Mouse (Mus musculus) embryonic facial prominence, embryonic 14.5 days (tissue): ENCODE data around the gene Ninj2. TPM values are rescaled to one million over a fixed set of nuclear protein-coding genes. Genes with fewer than 3 reads are reported as not detected.

Source experiments
- ATAC-seq: fragments of 200-750 bp; cut with Nextera tagmentation; 2 replicates; pipeline ENCODE4 v1.8.0; 2017; ENCODE audit warnings: low read depth, moderate number of reproducible peaks, moderate TSS enrichment
- DNase-seq: peaks from one replicate; pipeline ENCODE4 v3.0.0-alpha.2; 2015; ENCODE audit warnings: low spot score
- H3K27ac ChIP-seq: fragments of 300-500 bp; sonication (generic); replicated peaks from 2 replicates; pipeline ENCODE4 v1.5.1; 2014; ENCODE audit warnings: low read depth, mild to moderate bottlenecking, low read length, moderate library complexity
- H3K27me3 ChIP-seq: fragments of 300-500 bp; sonication (generic); replicated peaks from 2 replicates; pipeline ENCODE4 v1.6.1; 2014; ENCODE audit warnings: low read length; ENCODE audit not compliant: control insufficient read depth, insufficient read depth
- H3K36me3 ChIP-seq: fragments of 300-500 bp; sonication (generic); 2 replicates; pipeline ENCODE4 v1.6.1; 2014; ENCODE audit warnings: low read length, mixed read lengths; ENCODE audit not compliant: control insufficient read depth, insufficient read depth
- H3K4me1 ChIP-seq: fragments of 300-500 bp; sonication (generic); 2 replicates; pipeline ENCODE4 v1.6.1; 2014; ENCODE audit warnings: antibody characterized with exemption, low read length; ENCODE audit not compliant: control insufficient read depth, insufficient read depth
- H3K4me2 ChIP-seq: fragments of 300-500 bp; sonication (generic); 2 replicates; pipeline ENCODE4 v1.6.1; 2014; ENCODE audit warnings: low read depth, mild to moderate bottlenecking, low read length, moderate library complexity, mixed read lengths
- H3K4me3 ChIP-seq: fragments of 300-500 bp; sonication (generic); 2 replicates; pipeline ENCODE4 v1.5.1; 2014; ENCODE audit warnings: low read depth, mild to moderate bottlenecking, low read length
- H3K9ac ChIP-seq: fragments of 300-500 bp; sonication (generic); 2 replicates; pipeline ENCODE4 v1.6.1; 2014; ENCODE audit warnings: low read depth, mild to moderate bottlenecking, low read length, moderate library complexity, mixed read lengths
- H3K9me3 ChIP-seq: fragments of 300-500 bp; sonication (generic); 2 replicates; pipeline ENCODE4 v1.6.1; 2016; ENCODE audit warnings: low read length; ENCODE audit not compliant: control insufficient read depth
- WGBS: fragments of 180-500 bp; shearing (Covaris S2); extraction: QIAGEN DNeasy Blood & Tissue Kit; methylation state at CpG from one replicate; pipeline ENCODE4 v1.1.7; 2014; 5-methylcytosine and 5-hydroxymethylcytosine counted together
- polyA plus RNA-seq: library from polyadenylated mRNA; unstranded; fragments of >200 nt; fragmentation: Nextera tagmentation; extraction: Ambion mirVana; gene quantifications from 2 replicates; pipeline ENCODE4 v1.2.1, GENCODE M21; 2014

Gene Ninj2
- polyA plus RNA-seq, 1 experiment from 2014 or later: 0.61 TPM

GRCm38 (mm10) chr6:120182160-120182559 lies 89.0 kb downstream of the Ninj2 start:
- 85% methylated on average over 5 of the region's 5 CpGs for WGBS

GRCm38 (mm10) chr6:120183771-120184170 lies 90.6 kb downstream of the Ninj2 start:
- Histone ChIP-seq H3K4me2 (no peak overlapping the region), H3K27me3 (no peaks in the 10 kb centered on the region), H3K4me1 (peaks cover 10% of the 10 kb centered on the region), H3K27ac (no peak overlapping the region), H3K4me3 (no peak overlapping the region), H3K9ac (no peak overlapping the region), H3K36me3 (no peaks in the 10 kb centered on the region), H3K9me3 (no peaks in the 10 kb centered on the region)
- DNase-seq (no peak), ATAC-seq (no peak)
- 89% methylated on average over 4 of the region's 4 CpGs for WGBS

More at GRCm38 (mm10) chr6:120182160-120182559, 89.0 kb downstream of the Ninj2 start:
- Histone ChIP-seq H3K36me3 (no peaks in the 10 kb centered on the region), H3K27me3 (no peaks in the 10 kb centered on the region), H3K9me3 (no peaks in the 10 kb centered on the region), H3K4me2 (no peak overlapping the region), H3K27ac (no peak overlapping the region), H3K4me3 (no peak overlapping the region), H3K9ac (no peak overlapping the region), H3K4me1 (no peaks in the 10 kb centered on the region)
- DNase-seq: no peak
- no peak for ATAC-seq

- DNase-seq: no peak
- H3K9me3 ChIP-seq: no peaks in the 10 kb centered on the region
- H3K36me3 ChIP-seq: no peaks in the 10 kb centered on the region
- H3K27me3 ChIP-seq: no peaks in the 10 kb centered on the region
- H3K4me1 ChIP-seq: peaks cover 13% of the 10 kb centered on the region
- no peak overlapping the region for H3K27ac ChIP-seq
- WGBS: 93% methylated on average over 12 of the region's 12 CpGs
- no peak overlapping the region for H3K9ac ChIP-seq
- no peak for ATAC-seq
- no peak overlapping the region for H3K4me3 ChIP-seq
- H3K4me2 ChIP-seq: no peak overlapping the region
These were observed 92.0 kb downstream of the Ninj2 start for GRCm38 (mm10) chr6:120185012-120185730.

GRCm38 (mm10) chr6:120185756-120186155 lies 92.6 kb downstream of the Ninj2 start:
- H3K27me3 ChIP-seq: no peaks in the 10 kb centered on the region
- H3K9me3 ChIP-seq: no peaks in the 10 kb centered on the region
- H3K36me3 ChIP-seq: no peaks in the 10 kb centered on the region
- peaks cover 13% of the 10 kb centered on the region for H3K4me1 ChIP-seq
- 61% methylated on average over 7 of the region's 7 CpGs for WGBS
- no peak for DNase-seq
- no peak overlapping the region for H3K27ac ChIP-seq
- H3K4me2 ChIP-seq: no peak overlapping the region
- no peak overlapping the region for H3K4me3 ChIP-seq
- H3K9ac ChIP-seq: no peak overlapping the region
- no peak for ATAC-seq

GRCm38 (mm10) chr6:120186594-120186993 lies 93.4 kb downstream of the Ninj2 start:
- Histone ChIP-seq H3K9ac (no peak overlapping the region), H3K27ac (no peak overlapping the region), H3K27me3 (no peaks in the 10 kb centered on the region), H3K4me1 (peaks cover 13% of the 10 kb centered on the region), H3K36me3 (no peaks in the 10 kb centered on the region), H3K9me3 (no peaks in the 10 kb centered on the region), H3K4me3 (no peak overlapping the region), H3K4me2 (no peak overlapping the region)
- ATAC-seq (no peak), DNase-seq (no peak)
- 45% methylated on average over 3 of the region's 3 CpGs for WGBS

- Histone ChIP-seq H3K4me3 (peak overlapping the region; percentile 9; the same call in 1 of the 2 replicates), H3K9me3 (no peaks in the 10 kb centered on the region), H3K36me3 (no peaks in the 10 kb centered on the region), H3K9ac (peak overlapping the region; percentile 28; the same call in 1 of the 2 replicates), H3K27me3 (no peaks in the 10 kb centered on the region), H3K4me1 (peaks cover 16% of the 10 kb centered on the region), H3K4me2 (peak overlapping the region; percentile 40), H3K27ac (peak overlapping the region; percentile 24; the same call in 1 of the 2 replicates)
- DNase-seq: peak; percentile 53
- no peak for ATAC-seq
- 14% methylated on average over 18 of the region's 18 CpGs for WGBS
These were observed 94.5 kb downstream of the Ninj2 start for GRCm38 (mm10) chr6:120187587-120188176.

- Histone ChIP-seq H3K27me3 (no peaks in the 10 kb centered on the region), H3K36me3 (no peaks in the 10 kb centered on the region), H3K9ac (peak overlapping the region; percentile 28), H3K4me2 (peak overlapping the region; percentile 40), H3K27ac (peak overlapping the region; percentile 24), H3K9me3 (no peaks in the 10 kb centered on the region), H3K4me1 (peaks cover 16% of the 10 kb centered on the region), H3K4me3 (no peak overlapping the region)
- WGBS: 18% methylated on average over 21 of the region's 24 CpGs
- DNase-seq (peak; percentile 76), ATAC-seq (peak; percentile 79)
These were observed 95.5 kb downstream of the Ninj2 start for GRCm38 (mm10) chr6:120188376-120189235.

GRCm38 (mm10) chr6:120189287-120189686 lies 96.1 kb downstream of the Ninj2 start:
- Histone ChIP-seq H3K36me3 (no peaks in the 10 kb centered on the region), H3K27me3 (no peaks in the 10 kb centered on the region), H3K9ac (no peak overlapping the region), H3K9me3 (no peaks in the 10 kb centered on the region), H3K4me3 (no peak overlapping the region), H3K27ac (no peak overlapping the region), H3K4me1 (peaks cover 16% of the 10 kb centered on the region), H3K4me2 (no peak overlapping the region)
- ATAC-seq (no peak), DNase-seq (no peak)
- 77% methylated on average over 5 of the region's 5 CpGs for WGBS
